In genomic region chrX:150956522-150957300, GRCm38 (mm10) we compare ENCODE assay signal across 7 mouse cellular contexts.
DNase-seq lines count a peak whose midpoint lies in the region; ATAC-seq and TF ChIP-seq lines count a peak whose summit lies in the region.

No protein-coding gene starts in this region.

- H3K4me1 ChIP-seq in embryonic facial prominence, embryonic 11.5 days (ENCODE audit: control insufficient read depth, insufficient read depth, low read length) = no peaks in the 10 kb centered on the region
- 0 out of 2 replicates have a peak, but pooled peaks cover 5% of the 10 kb centered on the region for H3K4me1 ChIP-seq in limb, embryonic 10.5 days
- no peaks in the 10 kb centered on the region for H3K4me1 ChIP-seq in midbrain, embryonic 12.5 days
- H3K4me1 ChIP-seq in spleen, adult 2 months (ENCODE audit: control insufficient read depth, insufficient read depth, insufficient read length) = no peaks in the 10 kb centered on the region

- WGBS in embryonic facial prominence, embryonic 11.5 days = 22% methylated on average over 25 of the region's 25 CpGs
- WGBS in limb, embryonic 10.5 days = 15% methylated on average over 25 of the region's 25 CpGs
- 21% methylated on average over 25 of the region's 25 CpGs for WGBS in midbrain, embryonic 12.5 days
- WGBS in spleen, adult 2 months = 35% methylated on average over 25 of the region's 25 CpGs

- peak overlapping the region; percentile 30 for H3K4me2 ChIP-seq in embryonic facial prominence, embryonic 11.5 days (ENCODE audit: low read depth, low read length)
- peak overlapping the region; percentile 41 for H3K4me2 ChIP-seq in midbrain, embryonic 12.5 days (replicated peaks)

- H3K27me3 ChIP-seq in embryonic facial prominence, embryonic 11.5 days (ENCODE audit: control insufficient read depth, insufficient read depth, low read length) = no peaks in the 10 kb centered on the region
- H3K27me3 ChIP-seq in limb, embryonic 10.5 days (ENCODE audit: low read depth, poor library complexity, severe bottlenecking) = peaks cover 79% of the 10 kb centered on the region
- H3K27me3 ChIP-seq in midbrain, embryonic 12.5 days = peaks cover 3% of the 10 kb centered on the region; the same call in 1 of the 2 replicates
- no peaks in the 10 kb centered on the region for H3K27me3 ChIP-seq in spleen, adult 2 months (ENCODE audit: control insufficient read depth, insufficient read depth, low read length)

- no peak for TF ChIP-seq POLR2A in spleen, adult 2 months (IDR thresholded peaks at IDR 0.05; ENCODE audit: low read depth, low read length)

- H3K4me3 ChIP-seq in embryonic facial prominence, embryonic 11.5 days (ENCODE audit: low read depth, low read length) = 0 out of 2 replicates have a peak overlapping the region, but pooled peaks have one; percentile 5
- H3K4me3 ChIP-seq in limb, embryonic 10.5 days = peak overlapping the region; percentile 32
- H3K4me3 ChIP-seq in midbrain, embryonic 12.5 days = peak overlapping the region; percentile 19
- H3K4me3 ChIP-seq in spleen, adult 2 months (ENCODE audit: extremely low read depth, insufficient read depth, insufficient read length) = 0 out of 2 replicates have a peak overlapping the region, but pooled peaks have one; percentile 18

- no peak overlapping the region for H3K9ac ChIP-seq in embryonic facial prominence, embryonic 11.5 days (replicated peaks; ENCODE audit: low read length)
- 0 out of 2 replicates have a peak overlapping the region, but pooled peaks have one; percentile 28 for H3K9ac ChIP-seq in midbrain, embryonic 12.5 days (replicated peaks)

- no peak for TF ChIP-seq CTCF in spleen, adult 2 months (IDR thresholded peaks at IDR 0.05; ENCODE audit: extremely low read depth, insufficient read depth, insufficient read length, insufficient replicate concordance)

- peak; percentile 93 for ATAC-seq in embryonic facial prominence, embryonic 11.5 days (replicated peaks; ENCODE audit: insufficient number of reproducible peaks, low FRiP score, low TSS enrichment, low read depth)
- ATAC-seq in midbrain, embryonic 12.5 days (ENCODE audit: low FRiP score, low read depth) = peak; percentile 97

- peak; percentile 70 to 79 for DNase-seq in adrenal gland, postnatal 36 days
- DNase-seq in embryonic facial prominence, embryonic 11.5 days (ENCODE audit: low spot score) = peak; percentile 87
- DNase-seq in heart, adult 18-20 months = peak; percentile 79 to 80
- peak; percentile 62 for DNase-seq in kidney, adult 11 months
- DNase-seq in limb, embryonic 10.5 days (ENCODE audit: low spot score) = peak; percentile 81
- DNase-seq in spleen, adult 2 months (ENCODE audit: low read depth in 1 of 2, low spot score in 2 of 2) = peak in 1 of 2 experiments; percentile 7

- no peaks in the 10 kb centered on the region for H3K9me3 ChIP-seq in embryonic facial prominence, embryonic 11.5 days (replicated peaks; ENCODE audit: control insufficient read depth, low read length)
- no peaks in the 10 kb centered on the region for H3K9me3 ChIP-seq in limb, embryonic 10.5 days (replicated peaks)
- no peaks in the 10 kb centered on the region for H3K9me3 ChIP-seq in midbrain, embryonic 12.5 days

- H3K36me3 ChIP-seq in embryonic facial prominence, embryonic 11.5 days (replicated peaks; ENCODE audit: control insufficient read depth, insufficient read depth, low read depth, low read length) = no peaks in the 10 kb centered on the region
- H3K36me3 ChIP-seq in limb, embryonic 10.5 days = no peaks in the 10 kb centered on the region
- H3K36me3 ChIP-seq in midbrain, embryonic 12.5 days = no peaks in the 10 kb centered on the region
- H3K36me3 ChIP-seq in spleen, adult 2 months (ENCODE audit: control insufficient read depth, insufficient read depth, low read length) = no peaks in the 10 kb centered on the region

- no peak overlapping the region; the same call in 1 of the 2 replicates for H3K27ac ChIP-seq in embryonic facial prominence, embryonic 11.5 days (replicated peaks; ENCODE audit: low read depth, low read length)
- H3K27ac ChIP-seq in limb, embryonic 10.5 days = peak overlapping the region; percentile 85
- peak overlapping the region; percentile 76 for H3K27ac ChIP-seq in midbrain, embryonic 12.5 days (replicated peaks)
- no peak overlapping the region for H3K27ac ChIP-seq in spleen, adult 2 months (ENCODE audit: insufficient read depth, low read length)

Comparison
In these comparisons a context has a peak if more than half of its experiments do, and no peak if none do; other contexts are left out.
1. H3K27ac ChIP-seq: peak in limb, embryonic 10.5 days (single experiment) and midbrain, embryonic 12.5 days (single experiment); none in embryonic facial prominence, embryonic 11.5 days (single experiment) and spleen, adult 2 months (single experiment).
2. Peak in every context shown above with its lines, with median percentiles within 50 percentile points of each other: H3K4me3 ChIP-seq.